Mouse (Mus musculus) C2C12 (cell line): ENCODE results near the gene Trim46. TPM values are rescaled to one million over a fixed set of nuclear protein-coding genes. Genes with fewer than 3 reads are reported as not detected.
A peak's percentile ranks its signal among the peaks of the same experiment; 100 is the strongest.

Experiments
- H3K27me3 ChIP-seq: one replicate; pipeline ENCODE4 v1.6.1; 2011; ENCODE audit not compliant: control insufficient read depth, insufficient read depth, insufficient read length
- H3K36me3 ChIP-seq: one replicate; pipeline ENCODE4 v1.6.1; 2011; ENCODE audit not compliant: control insufficient read depth, insufficient read depth
- H3K4me3 ChIP-seq: one replicate; pipeline ENCODE4 v1.5.1; 2011; ENCODE audit warnings: mild to moderate bottlenecking, control low read depth; ENCODE audit not compliant: poor library complexity, insufficient read depth, severe bottlenecking
- H3K79me2 ChIP-seq: one replicate; pipeline ENCODE4 v1.6.1; 2011; ENCODE audit not compliant: control insufficient read depth, insufficient read depth
- H3K79me3 ChIP-seq: one replicate; pipeline ENCODE4 v1.6.1; 2011; ENCODE audit warnings: low read depth, control low read depth
- H3ac ChIP-seq: one replicate; pipeline ENCODE3; 2011; ENCODE audit warnings: low read depth; ENCODE audit not compliant: control insufficient read depth, insufficient read length
- CEBPB ChIP-seq: IDR thresholded peaks from one replicate; pipeline ENCODE4 v1.6.1; 2011; ENCODE audit warnings: low read depth, mild to moderate bottlenecking, control low read depth, moderate library complexity
- CTCF ChIP-seq: IDR thresholded peaks from one replicate; pipeline ENCODE4 v1.5.1; 2011; ENCODE audit not compliant: control insufficient read depth, insufficient read depth, insufficient read length
- FOSL1 ChIP-seq: IDR thresholded peaks from one replicate; pipeline ENCODE4 v1.8.0; 2011; ENCODE audit warnings: mild to moderate bottlenecking, low read length; ENCODE audit not compliant: poor library complexity, insufficient read depth, severe bottlenecking
- MAX ChIP-seq: IDR thresholded peaks from one replicate; pipeline ENCODE4 v1.6.1; 2011; ENCODE audit warnings: mild to moderate bottlenecking, control low read depth
- MYOD1 ChIP-seq: IDR thresholded peaks from one replicate; pipeline ENCODE4 v1.6.1; 2011; ENCODE audit warnings: low read depth; ENCODE audit not compliant: control insufficient read depth, insufficient read length
- MYOG ChIP-seq: IDR thresholded peaks from one replicate; pipeline ENCODE4 v1.6.1; 2011; ENCODE audit not compliant: control insufficient read depth, insufficient read length; ENCODE audit errors: extremely low read depth
- USF1 ChIP-seq: IDR thresholded peaks from one replicate; pipeline ENCODE4 v1.6.1; 2011; ENCODE audit warnings: low read depth, mild to moderate bottlenecking, control low read depth, moderate library complexity
- polyA plus RNA-seq: library from polyadenylated mRNA; unstranded; fragments of >200 nt; fragmentation: generic; extraction: Trizol; gene quantifications from one replicate; pipeline ENCODE4 v1.2.1, GENCODE M21; 2012; ENCODE audit warnings: missing spikeins

The Trim46 gene
- polyA plus RNA-seq, 1 experiment, result 11.0 TPM

DNA sequence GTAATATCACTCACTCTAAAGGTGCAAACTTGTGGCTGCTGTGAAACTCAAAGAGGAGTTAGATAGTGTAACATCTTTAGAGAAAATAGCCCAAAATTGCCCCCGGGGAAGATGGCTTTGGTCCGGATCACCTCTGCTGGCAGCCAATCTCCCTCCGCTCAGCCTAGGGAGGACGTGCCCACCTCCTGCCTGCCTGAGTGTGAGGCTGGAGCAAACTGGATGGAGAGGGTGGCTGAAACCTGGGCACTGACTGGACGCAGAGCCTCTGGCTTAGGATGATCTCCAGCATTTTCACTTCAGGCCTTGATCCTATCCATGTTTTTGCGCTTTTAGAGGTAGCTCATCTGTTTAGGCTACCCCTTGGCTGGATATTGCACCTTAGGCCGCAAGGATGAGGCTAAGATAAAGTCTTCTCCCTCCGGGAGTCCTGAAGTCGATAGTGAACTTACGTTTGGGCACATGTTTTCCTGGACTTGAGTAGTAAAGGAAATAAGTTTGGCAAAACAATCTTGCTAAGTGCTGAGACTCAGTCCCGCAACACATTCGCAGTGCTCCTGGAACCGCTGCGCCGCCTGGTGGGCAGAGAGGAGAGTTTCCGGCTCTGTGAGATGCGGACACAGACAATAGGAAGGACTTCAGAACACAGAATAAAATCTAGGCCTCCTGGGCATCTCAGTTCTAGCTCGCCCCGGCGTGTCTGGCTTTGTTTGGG, 35.6 kb upstream of the Trim46 start:
- H3K79me2 ChIP-seq, result peaks cover 25% of the 10 kb centered on the region
- peaks cover 12% of the 10 kb centered on the region for H3K79me3 ChIP-seq
- H3K4me3 ChIP-seq, result no peak overlapping the region
- peaks cover 5% of the 10 kb centered on the region for H3K27me3 ChIP-seq
- no peak for TF ChIP-seq MAX
- no peak for TF ChIP-seq CEBPB
- TF ChIP-seq MYOD1, result no peak
- TF ChIP-seq CTCF, result peak; percentile 92
- H3K36me3 ChIP-seq, result no peaks in the 10 kb centered on the region
- H3ac ChIP-seq, result no peak overlapping the region

DNA sequence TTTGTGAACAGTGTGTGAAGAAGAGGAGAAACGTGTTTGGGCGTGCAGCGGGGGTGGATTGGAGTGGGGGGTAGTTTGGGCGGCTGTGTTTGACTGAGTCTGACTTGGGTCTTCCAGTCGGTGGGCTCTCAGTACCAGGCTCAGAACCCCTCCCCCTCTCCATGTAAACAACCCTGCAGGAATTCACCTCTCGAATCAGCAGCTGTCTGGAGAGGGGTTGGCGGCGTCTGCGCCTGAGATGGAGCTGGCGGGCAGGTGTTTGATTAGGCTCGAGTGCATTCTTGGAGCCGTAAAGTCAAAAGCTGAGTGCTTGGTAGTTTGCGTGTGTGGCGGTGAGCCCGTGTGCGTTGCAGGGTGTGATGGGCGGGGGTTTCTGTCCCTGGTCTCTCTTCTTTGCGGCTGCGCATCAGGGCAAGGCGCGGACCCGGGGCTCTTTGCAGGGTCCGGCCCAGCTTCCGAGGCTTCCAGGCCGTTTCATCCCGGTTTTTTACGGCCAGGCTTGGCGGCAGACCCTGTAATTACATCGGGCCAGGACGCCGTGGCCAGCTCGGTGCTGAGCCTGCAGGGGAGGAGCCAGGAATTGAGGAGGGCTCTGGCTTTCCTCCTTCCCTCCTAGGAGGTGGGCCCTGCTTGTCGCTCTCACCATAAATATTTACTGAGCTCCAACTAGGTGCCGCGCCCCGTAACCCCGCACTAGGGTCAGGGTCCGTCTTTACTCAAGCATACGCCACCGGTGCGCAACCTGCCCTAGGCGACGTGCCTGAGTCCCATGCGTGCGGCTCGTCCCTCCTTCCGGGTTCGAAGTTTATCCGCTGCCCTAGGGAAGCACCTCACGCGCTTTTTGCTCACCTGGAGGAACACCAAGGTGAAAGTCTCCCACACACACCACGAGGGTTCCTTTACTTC, 34.8 kb upstream of the Trim46 start, which contains the start of gene Efna1:
TSS of gene Efna1 (minus strand) at position 537 of the 906 bp plus-strand sequence.
- Histone ChIP-seq H3ac (no peak within 1 kb of the TSS), H3K27me3 (peaks cover 5% of the 10 kb centered on the region), H3K4me3 (peak within 1 kb of the TSS; percentile 45), H3K79me3 (peaks cover 12% of the 10 kb centered on the region), H3K36me3 (no peaks in the 10 kb centered on the region), H3K79me2 (peaks cover 30% of the 10 kb centered on the region)
- TF ChIP-seq MYOD1 (no peak), USF1 (no peak), MYOG (no peak), FOSL1 (no peak), MAX (no peak), CTCF (no peak), CEBPB (no peak)

- Histone ChIP-seq H3ac (peak overlapping the region; percentile 55), H3K4me3 (peak overlapping the region; percentile 45), H3K79me2 (peaks cover 32% of the 10 kb centered on the region), H3K36me3 (peaks cover 5% of the 10 kb centered on the region), H3K79me3 (peaks cover 12% of the 10 kb centered on the region), H3K27me3 (no peaks in the 10 kb centered on the region)
- TF ChIP-seq CEBPB (no peak), CTCF (no peak), MYOG (no peak), MYOD1 (no peak), FOSL1 (no peak), MAX (no peak), USF1 (no peak)
Observed at GRCm38 (mm10) chr3:89280050-89280605, 34.0 kb upstream of the Trim46 start.

- peaks cover 32% of the 10 kb centered on the region for H3K79me2 ChIP-seq
- peaks cover 12% of the 10 kb centered on the region for H3K79me3 ChIP-seq
- peak overlapping the region; percentile 45 for H3K4me3 ChIP-seq
- H3K36me3 ChIP-seq, result peaks cover 8% of the 10 kb centered on the region
- TF ChIP-seq CTCF (no peak), MYOG (no peak), FOSL1 (no peak), MAX (no peak), USF1 (no peak), MYOD1 (no peak), CEBPB (no peak)
- H3K27me3 ChIP-seq, result no peaks in the 10 kb centered on the region
- H3ac ChIP-seq, result peak overlapping the region; percentile 87
Observed at GRCm38 (mm10) chr3:89279153-89279890, 33.2 kb upstream of the Trim46 start.

DNA sequence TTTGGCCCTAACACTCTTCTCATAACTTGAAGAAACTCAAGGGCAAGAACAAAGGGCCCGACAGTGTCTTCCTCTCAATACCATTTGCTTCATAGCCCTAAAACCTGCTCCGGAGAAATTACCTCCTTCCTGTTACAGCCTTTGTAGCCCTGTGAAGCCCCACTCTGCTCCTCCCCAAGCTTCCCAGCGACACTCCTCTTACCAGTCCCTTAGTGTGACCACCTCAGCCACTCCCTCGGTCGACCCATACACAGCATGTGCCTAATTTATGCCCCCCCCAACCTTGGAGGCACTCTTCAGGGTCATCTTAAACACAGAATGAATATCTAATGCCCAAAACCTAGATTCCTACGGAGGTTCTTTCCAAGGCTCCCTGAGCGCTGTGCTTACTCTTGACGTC, 32.5 kb upstream of the Trim46 start:
- Histone ChIP-seq H3K79me3 (peaks cover 12% of the 10 kb centered on the region), H3K27me3 (no peaks in the 10 kb centered on the region), H3ac (peak overlapping the region; percentile 87), H3K4me3 (peak overlapping the region; percentile 45), H3K79me2 (peaks cover 32% of the 10 kb centered on the region), H3K36me3 (peaks cover 8% of the 10 kb centered on the region)
- TF ChIP-seq FOSL1 (no peak), MYOD1 (no peak), CEBPB (no peak), MAX (no peak), USF1 (no peak), CTCF (no peak), MYOG (no peak)
